Mouse (Mus musculus): ENCODE data around the gene Endou.

DNA sequence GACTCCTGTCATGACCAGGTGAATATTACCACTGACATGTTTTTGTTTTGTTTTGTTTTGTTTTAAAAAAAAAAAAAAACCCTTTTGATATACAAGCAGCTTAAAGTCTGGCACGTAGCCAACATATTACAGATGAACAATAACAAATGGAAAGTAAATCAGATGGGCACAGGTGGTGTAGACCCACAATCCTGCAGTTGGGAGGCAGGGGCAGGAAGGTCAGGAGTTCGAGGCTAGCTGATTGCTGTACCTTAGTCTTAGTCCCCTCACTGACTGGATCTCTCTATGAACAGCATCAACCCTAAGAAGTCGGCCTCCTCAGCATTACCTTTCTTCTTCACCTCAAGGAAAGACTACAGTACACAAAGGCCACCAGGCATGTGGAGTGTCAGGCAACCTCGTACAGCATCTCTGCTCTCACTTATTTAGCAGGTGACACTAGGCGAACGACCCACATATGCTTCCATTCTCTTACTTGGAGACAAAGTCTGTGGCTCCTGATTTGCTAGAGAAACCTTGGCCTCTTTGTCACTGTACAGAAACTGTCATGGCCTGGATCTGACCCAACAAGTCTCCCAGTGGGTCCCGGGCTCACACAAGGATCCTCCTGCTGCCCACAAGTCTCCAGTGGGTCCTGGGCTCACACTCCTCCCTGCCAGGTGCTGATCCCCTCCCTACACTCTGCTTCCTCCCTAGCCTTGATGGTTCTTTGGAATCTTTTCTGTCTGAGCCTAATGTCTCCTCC lies 57.7 kb downstream of the Endou start:
- no peak for TF ChIP-seq CTCF (IDR thresholded peaks at IDR 0.05; ENCODE audit: insufficient read depth, low read depth, low read length)
- TF ChIP-seq POLR2A (IDR thresholded peaks at IDR 0.05; ENCODE audit: insufficient read depth, low read depth, low read length), result no peak
